Mouse (Mus musculus) ES-E14 (cell line): ENCODE data around the gene Svs6.

ENCODE experiments used
- HCFC1 ChIP-seq: IDR thresholded peaks from 2 replicates; pipeline ENCODE4 v1.6.1; 2012; ENCODE audit warnings: low read length, inconsistent platforms, borderline replicate concordance; ENCODE audit not compliant: insufficient read depth
- MAFK ChIP-seq: IDR thresholded peaks from 2 replicates; pipeline ENCODE4 v1.6.1; 2014; ENCODE audit warnings: mild to moderate bottlenecking, low read depth, low read length, inconsistent platforms; ENCODE audit not compliant: insufficient read depth
- ZC3H11A ChIP-seq: IDR thresholded peaks from 2 replicates; pipeline ENCODE4 v1.6.1; 2012; ENCODE audit warnings: low read depth, mild to moderate bottlenecking, inconsistent platforms, low read length, borderline replicate concordance
- ZNF384 ChIP-seq: IDR thresholded peaks from 2 replicates; pipeline ENCODE4 v1.6.1; 2012; ENCODE audit warnings: low read depth, low read length, inconsistent platforms

- TF ChIP-seq HCFC1 (no peak), ZC3H11A (peak; percentile 64), MAFK (no peak), ZNF384 (no peak)
Observed at GRCm38 (mm10) chr2:164348980-164349379, 32.4 kb downstream of the Svs6 start.
